Mouse (Mus musculus) cortical plate, adult 2 months (tissue): ENCODE measurements around the gene Pygm.

Source experiments
- CTCF ChIP-seq: fragments of 200-500 bp; IDR thresholded peaks from 2 replicates; pipeline ENCODE4 v1.5.1; 2011; ENCODE audit warnings: mild to moderate bottlenecking, control low read depth, low read length; ENCODE audit not compliant: insufficient read depth; ENCODE audit errors: extremely low read depth
- POLR2A ChIP-seq: fragments of 200-500 bp; IDR thresholded peaks from 2 replicates; pipeline ENCODE4 v1.6.1; 2011; ENCODE audit warnings: mild to moderate bottlenecking, low read length, control low read depth; ENCODE audit not compliant: insufficient read depth; ENCODE audit errors: extremely low read depth

DNA sequence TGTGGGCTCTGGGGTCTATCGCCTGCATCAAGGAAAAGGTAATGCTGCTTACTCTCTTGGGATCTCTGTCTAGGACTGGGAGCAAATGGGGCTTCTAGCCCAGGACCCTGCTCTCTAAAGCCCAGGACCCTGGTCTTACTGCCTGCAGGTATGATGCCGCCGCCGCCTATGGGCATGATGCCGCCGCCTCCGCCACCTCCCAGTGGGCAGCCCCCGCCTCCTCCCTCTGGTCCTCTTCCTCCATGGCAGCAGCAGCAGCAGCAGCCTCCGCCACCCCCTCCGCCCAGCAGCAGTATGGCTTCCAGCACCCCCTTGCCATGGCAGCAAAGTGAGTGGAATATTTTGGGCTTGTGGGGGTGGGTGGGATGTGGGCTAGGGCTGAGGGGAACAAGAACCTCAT lies 9.6 kb upstream of the Pygm start:
- TF ChIP-seq POLR2A: no peak
- no peak for TF ChIP-seq CTCF
